Mouse (Mus musculus) gastrocnemius, postnatal 10 days (tissue): ENCODE measurements around the gene 2900011O08Rik. TPM values are rescaled to one million over a fixed set of nuclear protein-coding genes. Genes with fewer than 3 reads are reported as not detected.
"Not testable (repeated sequence)": the region's sequence is repeated elsewhere in the genome, so short reads cannot be mapped to it uniquely, and the experiment has no call there.

Experiments used
- DNase-seq: peaks from one replicate; pipeline ENCODE4 v3.0.0; 2021; ENCODE audit warnings: mixed read lengths
- total RNA-seq, 2 experiments: library from RNA; stranded (reverse); gene quantifications; 2 replicates each; pipeline ENCODE4 v1.2.3; 2021

Gene 2900011O08Rik
- total RNA-seq, 2 experiments from 2014 or later, result 0.43 to 0.63 TPM

DNA sequence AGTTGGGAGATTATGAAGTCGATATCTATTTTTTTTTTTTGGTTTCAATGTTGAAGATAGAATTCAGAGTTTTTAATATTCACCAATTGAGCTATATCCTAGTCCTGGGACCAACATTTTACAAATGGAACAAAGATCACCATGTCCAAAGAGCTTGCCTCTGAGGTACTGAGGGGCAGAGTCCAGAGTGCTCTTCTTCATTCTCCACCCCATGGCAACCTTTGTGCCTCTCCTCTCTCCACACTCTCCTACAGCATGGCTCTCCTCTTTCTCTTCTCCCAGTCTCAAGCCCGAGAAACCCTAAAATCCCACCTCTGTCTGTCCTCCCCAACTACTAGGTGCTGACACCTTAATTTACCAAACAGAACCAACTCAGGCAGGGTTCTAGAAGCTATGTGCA lies 18.3 kb downstream of the 2900011O08Rik start:
- DNase-seq, result no peak

DNA sequence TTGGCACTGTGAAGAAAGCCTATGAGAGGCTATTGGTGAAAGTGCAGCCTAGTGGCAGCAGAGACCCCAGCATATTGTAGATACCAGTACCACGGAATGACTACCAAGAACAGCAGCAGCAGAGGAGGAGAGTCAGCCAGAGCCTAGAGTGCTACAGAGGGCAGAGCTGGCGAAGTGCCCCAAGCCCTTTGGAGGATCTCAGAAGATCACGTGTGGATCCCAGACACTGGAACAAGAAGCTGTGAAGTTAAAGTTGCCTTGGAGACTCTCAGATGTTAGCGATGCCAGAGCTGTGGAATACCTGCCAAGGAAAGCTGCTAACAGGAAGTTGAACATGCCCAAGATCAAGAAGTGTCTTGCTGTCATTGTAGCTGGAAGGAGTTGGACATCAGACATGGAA lies 18.9 kb downstream of the 2900011O08Rik start:
- no peak for DNase-seq

DNA sequence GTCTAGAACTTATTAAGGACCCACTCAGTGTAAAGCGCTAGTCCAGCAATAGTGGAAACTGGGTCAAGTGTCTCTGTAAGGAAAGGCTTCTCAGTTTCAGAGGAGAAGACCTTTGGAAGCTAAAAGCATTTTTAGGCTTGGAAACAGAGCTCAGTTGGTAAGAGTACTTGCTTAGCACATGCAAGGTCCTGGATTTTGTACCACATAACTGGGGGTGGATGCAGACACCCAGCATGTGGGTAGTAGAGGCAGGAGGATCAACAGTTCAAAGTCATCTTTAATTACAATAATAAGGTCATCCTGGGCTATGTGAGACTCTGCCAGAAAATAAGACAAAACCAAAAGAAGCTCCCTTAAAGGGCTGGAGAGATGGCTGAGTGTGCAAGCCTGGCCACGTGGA lies 21.7 kb downstream of the 2900011O08Rik start:
- DNase-seq, result no peak

GRCm38 (mm10) chr16:14008708-14009107 lies 22.3 kb downstream of the 2900011O08Rik start:
- DNase-seq, result no peak

GRCm38 (mm10) chr16:14009966-14010365 lies 23.6 kb downstream of the 2900011O08Rik start:
- no peak for DNase-seq

DNA sequence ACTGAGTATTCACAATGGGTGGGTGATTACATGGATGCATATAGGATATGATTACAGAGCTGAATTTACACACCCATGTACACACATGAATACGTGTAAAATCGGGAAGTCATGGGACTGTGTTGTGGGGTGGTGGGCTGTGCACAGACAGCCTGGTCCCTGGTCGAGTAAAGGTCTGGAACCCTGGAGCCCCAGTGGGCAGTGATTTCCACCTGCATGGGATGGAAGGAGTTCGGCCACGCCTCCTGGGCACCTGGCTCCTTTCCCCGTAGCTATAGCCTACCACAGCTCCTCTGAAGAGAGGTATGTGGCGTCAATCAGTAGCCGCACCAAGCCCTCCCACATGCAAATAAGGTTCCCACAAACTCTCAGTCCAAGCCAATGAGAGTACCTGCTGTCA lies 30.9 kb downstream of the 2900011O08Rik start:
- no peak for DNase-seq

- no peak for DNase-seq
Observed at GRCm38 (mm10) chr16:14021166-14021822, 34.9 kb downstream of the 2900011O08Rik start.

GRCm38 (mm10) chr16:14025091-14025990 lies 38.9 kb downstream of the 2900011O08Rik start:
- DNase-seq, result no peak

GRCm38 (mm10) chr16:14029072-14029471 lies 42.7 kb downstream of the 2900011O08Rik start:
- no peak for DNase-seq

DNA sequence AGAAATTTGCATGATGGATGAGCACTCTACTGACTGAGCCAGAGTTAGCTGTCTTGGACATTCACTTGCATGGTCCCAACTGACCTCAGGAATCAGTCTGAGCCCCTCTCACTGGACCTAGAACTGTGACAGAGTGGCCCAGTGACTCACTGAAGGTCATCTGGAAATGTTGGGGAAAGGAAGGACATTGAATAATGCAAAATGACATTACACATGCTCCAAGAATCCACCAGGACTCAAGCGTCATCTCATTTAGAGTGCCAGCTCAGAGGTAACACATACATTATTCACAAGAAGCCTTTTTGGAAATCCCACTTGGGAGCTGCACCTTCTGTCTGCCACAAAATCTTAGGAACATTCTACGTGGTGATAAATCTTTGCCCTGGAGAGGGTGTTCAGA lies 43.4 kb downstream of the 2900011O08Rik start:
- no peak for DNase-seq

GRCm38 (mm10) chr16:14030650-14031049 lies 44.2 kb downstream of the 2900011O08Rik start:
- no peak for DNase-seq

DNA sequence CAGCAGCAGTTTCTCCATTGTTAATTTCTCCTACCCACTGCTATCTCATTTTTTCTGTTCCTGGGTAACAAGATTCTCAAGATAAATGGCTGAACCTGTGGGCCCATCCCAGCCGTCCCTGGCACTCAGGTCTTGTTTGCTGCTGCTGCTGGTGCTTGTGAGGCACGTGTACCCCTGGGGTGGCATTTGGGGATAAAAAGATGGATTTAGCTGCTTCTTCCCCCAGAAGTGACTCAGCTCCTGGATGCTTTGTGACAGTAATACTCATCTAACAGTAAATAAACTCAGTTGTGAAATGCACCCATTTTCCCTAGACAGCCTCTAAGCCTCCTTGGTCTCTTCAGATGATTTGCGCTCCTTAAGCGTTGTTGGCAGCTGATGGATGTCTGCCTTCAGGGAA lies 46.7 kb downstream of the 2900011O08Rik start:
- DNase-seq, result no peak

GRCm38 (mm10) chr16:14042421-14042820 lies 56.0 kb downstream of the 2900011O08Rik start:
- no peak for DNase-seq

GRCm38 (mm10) chr16:14044695-14045094 lies 58.3 kb downstream of the 2900011O08Rik start:
- DNase-seq, result no peak

DNA sequence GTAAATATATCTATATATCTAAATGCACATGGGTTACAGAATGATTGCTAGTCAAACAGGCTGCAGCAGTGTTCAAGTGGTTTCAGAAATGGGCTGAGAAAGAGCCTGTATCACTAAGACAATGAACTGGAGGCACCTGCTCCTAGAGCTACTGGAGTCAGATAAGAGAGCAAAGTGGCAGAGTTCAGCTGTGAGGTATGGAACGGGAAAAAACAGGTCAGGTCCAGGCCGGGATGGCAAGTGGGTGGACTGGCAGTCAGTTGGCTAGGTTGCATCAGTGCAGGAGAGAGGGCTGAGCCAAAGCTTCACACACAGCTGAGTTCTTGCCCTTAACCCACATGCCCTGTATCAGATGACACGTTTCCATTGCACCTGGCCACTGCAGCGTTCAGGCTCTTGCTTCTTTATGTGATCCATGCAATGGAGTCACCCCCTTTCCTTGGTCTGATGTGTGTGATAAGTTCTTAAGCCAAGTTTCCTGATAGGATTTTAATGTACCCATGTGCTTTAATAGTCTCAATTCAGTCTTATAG lies 59.9 kb downstream of the 2900011O08Rik start:
- no peak for DNase-seq

- no peak for DNase-seq
Observed at GRCm38 (mm10) chr16:14052221-14052620, 65.8 kb downstream of the 2900011O08Rik start.

DNA sequence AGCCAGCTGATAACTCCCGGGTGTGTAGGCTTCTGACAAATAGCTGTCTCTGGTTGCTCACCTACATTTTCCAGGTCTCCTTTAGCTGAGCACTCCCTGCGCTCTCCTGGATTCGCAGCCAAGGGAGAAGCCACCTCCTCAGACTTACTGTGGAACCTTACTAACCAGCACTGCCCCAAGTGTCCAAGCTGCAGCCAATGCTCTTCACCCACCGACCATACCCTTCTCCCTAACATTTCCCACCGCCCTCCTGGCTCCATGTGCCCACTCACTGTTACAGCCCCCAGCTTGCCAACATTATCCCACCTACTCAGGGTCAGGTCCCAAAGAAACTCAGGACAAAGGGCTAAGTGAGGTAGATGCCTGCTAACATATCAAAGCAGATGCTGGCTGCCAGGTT lies 66.7 kb downstream of the 2900011O08Rik start:
- DNase-seq, result no peak

DNA sequence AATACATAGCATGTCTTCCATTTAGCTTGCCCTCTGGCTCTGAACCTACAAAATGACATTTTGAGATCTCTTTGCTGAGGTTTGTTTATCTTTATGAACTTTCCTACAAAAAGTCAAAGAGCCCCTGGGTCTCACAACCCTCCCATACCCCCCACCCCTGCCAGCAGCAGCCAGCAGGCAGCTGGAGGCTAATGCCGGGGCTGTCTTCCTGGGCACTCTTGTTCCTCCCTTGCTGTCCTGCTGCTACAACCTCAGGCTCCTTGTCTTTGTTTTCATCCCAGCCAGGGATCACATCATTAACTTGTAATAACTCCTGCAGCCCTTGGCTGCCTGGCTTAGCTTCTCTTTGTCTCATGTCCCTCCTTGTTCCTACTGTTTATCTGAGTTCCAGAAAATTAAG lies 68.9 kb downstream of the 2900011O08Rik start:
- no peak for DNase-seq

- DNase-seq, result no peak
Observed at GRCm38 (mm10) chr16:14056734-14057133, 70.3 kb downstream of the 2900011O08Rik start.

- DNase-seq, result no peak
Observed at GRCm38 (mm10) chr16:14058541-14058940, 72.1 kb downstream of the 2900011O08Rik start.

DNA sequence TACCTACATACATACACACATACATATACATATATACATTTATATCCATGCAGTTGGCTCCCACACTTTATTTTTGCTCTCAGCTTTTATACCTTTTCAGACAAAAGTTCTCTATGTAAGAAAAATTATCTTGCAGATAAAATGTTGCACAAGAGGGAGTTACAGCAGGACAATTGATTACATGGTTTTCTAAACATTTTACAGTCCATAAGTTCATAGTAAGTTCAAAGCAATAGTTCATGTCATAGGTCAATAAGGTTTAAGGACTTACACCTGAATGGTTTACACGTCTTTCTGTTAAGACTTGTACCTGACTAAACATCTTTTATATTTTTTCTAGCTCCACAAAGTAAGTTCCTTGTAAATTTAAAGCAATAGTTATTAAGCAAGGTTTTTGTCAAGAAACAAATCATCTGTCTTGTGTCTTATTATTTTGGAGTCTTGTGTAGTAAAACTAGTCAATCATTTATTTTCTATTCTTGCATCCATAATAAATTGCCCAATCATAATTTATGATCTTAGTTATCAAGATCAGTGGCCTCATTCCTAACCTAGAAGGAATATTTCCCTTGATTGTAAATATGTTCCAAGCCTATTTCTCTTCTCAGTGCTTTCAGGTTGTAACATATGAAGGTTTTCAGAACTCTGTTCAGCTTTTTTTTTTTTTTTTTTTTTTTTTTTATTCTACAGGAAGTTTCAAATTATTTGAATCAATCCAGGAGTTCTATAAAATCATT lies 72.9 kb downstream of the 2900011O08Rik start:
- DNase-seq, result no peak

- DNase-seq, result no peak
Observed at GRCm38 (mm10) chr16:14059869-14060268, 73.5 kb downstream of the 2900011O08Rik start.

DNA sequence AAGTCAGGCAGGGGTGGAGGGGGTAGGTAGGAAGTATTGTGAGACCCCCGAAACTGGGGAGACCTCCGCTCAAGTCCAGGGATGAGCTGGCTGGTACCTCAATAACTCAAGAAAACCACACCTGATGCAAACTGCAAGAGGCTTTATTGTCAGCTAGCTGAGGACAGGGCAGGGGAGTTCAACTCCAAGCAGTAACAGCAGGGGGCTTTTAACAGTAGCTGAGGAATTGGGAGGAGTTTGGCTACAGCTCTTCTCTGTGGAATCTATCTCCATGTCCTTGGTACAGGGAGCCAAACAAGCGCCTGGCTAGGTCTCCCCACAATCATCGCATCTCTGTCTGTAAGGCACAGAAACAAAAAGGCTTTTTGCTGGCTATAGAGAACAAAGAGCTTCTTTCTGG lies 80.2 kb downstream of the 2900011O08Rik start:
- DNase-seq, result not testable (repeated sequence)
